Mouse (Mus musculus): ENCODE measurements around the gene Gm7694.

- no peak for TF ChIP-seq CTCF (IDR thresholded peaks at IDR 0.05; ENCODE audit: low read depth, low read length)
- TF ChIP-seq POLR2A (IDR thresholded peaks at IDR 0.05; ENCODE audit: extremely low read depth, insufficient read depth, low read length): no peak
These were observed 37.8 kb upstream of the Gm7694 start for GRCm38 (mm10) chr1:170343906-170344305.

Measured in liver, adult 2 months (tissue).